Mouse (Mus musculus): ENCODE measurements around the gene Cct8. TPM values are rescaled to one million over a fixed set of nuclear protein-coding genes. Genes with fewer than 3 reads are reported as not detected.
"Not testable (repeated sequence)": the region's sequence is repeated elsewhere in the genome, so short reads cannot be mapped to it uniquely, and the experiment has no call there.

Cct8 gene
- total RNA-seq (2021), result 100 to 1,000 TPM; 163 to 164 TPM
- long read RNA-seq, experiment 1, transcript Cct8-201 (15 exons, 2,394 nt), result major isoform, 255 of 265 reads
- long read RNA-seq, experiment 1, partial matches to known transcripts, result 2 of 265 reads
- long read RNA-seq, experiment 1, other reads (novel, unspliced or antisense), result 8 of 265 reads
- long read RNA-seq, experiment 2, transcript Cct8-201 (15 exons, 2,394 nt), result major isoform, 231 of 250 reads
- long read RNA-seq, experiment 2, partial matches to known transcripts, result 4 of 250 reads
- long read RNA-seq, experiment 2, other reads (novel, unspliced or antisense), result 15 of 250 reads

- peak; percentile 95 for DNase-seq
Observed at GRCm38 (mm10) chr16:87495716-87496447, at the start of gene Cct8. Gene Cct8, minus strand, starts transcription at chr16:87495873.

GRCm38 (mm10) chr16:87528755-87529154, 33.1 kb upstream of the Cct8 start:
- no peak for DNase-seq

- DNase-seq, result no peak
Observed at GRCm38 (mm10) chr16:87527553-87528249, 32.0 kb upstream of the Cct8 start.

- DNase-seq, result no peak
Observed at GRCm38 (mm10) chr16:87524228-87524627, 28.6 kb upstream of the Cct8 start.

GRCm38 (mm10) chr16:87512331-87512730, 16.7 kb upstream of the Cct8 start:
- DNase-seq, result no peak

DNA sequence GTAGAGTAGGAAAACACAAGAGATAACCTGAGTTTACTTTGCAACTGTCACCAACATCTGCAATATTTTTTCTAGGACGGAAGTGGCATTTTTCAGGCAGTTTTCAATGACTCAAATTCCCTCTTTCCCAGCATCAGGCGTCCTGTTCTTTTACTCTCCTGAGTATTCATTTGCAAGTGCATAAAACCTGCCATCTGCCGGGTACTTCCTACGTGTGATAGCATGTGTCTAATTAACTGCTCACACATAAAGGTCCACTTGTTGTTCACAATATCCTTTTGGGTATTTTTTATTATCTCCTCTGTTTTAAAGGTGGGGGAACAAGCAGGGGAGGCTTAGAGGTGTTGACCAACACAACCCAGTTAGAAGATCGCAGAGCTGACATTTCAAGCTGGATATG, 16.0 kb upstream of the Cct8 start:
- DNase-seq, result no peak

- DNase-seq, result no peak
Observed at GRCm38 (mm10) chr16:87501304-87502078, 5.8 kb upstream of the Cct8 start.

DNA sequence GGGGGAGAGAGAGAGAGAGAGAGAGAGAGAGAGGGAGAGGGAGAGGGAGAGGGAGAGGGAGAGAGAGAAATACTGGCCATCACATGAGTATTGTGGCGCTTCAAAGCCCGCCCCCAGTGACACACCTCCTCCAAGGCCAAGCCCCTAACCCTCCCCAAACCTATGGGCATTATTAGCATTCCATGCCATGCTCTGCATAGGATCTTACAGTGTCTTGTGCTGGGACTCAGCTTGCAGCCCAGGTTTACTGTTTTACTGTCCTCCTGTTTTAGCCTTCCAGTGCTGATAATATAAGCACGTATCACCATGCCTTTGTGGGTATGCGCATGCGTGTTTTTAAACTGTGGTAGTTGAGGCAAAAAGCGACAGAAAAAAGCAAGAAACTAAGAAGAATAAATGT, 3.9 kb upstream of the Cct8 start:
- no peak for DNase-seq

DNA sequence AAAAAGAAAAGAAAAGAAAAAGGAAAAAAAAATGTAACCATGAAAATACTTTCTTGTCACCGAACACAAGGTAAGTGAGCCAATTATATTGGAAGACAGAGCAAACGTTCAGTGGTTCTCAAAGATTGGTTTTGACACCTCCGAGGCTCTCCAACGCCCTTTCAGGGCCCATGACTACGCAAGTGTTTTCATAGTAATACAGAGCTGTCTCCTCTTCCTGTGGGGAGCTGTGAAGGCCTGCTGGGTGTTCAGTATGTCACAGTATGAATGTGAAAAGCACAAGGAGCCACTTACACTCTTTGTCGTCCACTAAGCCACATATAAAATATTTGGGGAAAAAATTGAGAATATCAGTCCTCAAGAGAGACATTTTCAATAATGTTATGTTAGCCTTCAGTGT, 1.5 kb upstream of the Cct8 start:
- no peak for DNase-seq

DNA sequence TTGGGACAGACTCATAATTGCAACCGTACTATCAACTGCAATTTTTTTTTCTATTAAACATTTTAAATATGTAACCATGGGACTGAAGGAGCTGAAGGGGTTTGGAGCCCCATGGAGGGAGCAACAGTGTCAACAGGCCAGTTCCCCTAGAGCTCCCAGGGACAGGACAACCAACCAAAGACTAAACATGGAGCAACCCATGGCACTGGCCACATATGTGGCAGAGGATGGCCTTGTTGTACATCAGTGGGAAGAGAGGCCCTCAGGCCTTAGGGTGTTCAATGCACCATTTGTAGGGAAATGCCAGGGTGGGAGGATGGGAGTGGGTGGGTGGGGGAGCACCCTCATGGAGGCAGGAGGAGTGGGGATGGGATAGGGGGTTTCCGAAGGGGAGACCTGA, 1.1 kb upstream of the Cct8 start:
- no peak for DNase-seq

GRCm38 (mm10) chr16:87494955-87495655, 568 bp downstream of the Cct8 start:
- DNase-seq, result no peak

GRCm38 (mm10) chr16:87492191-87492792, 3.4 kb downstream of the Cct8 start:
- not testable (repeated sequence) for DNase-seq

GRCm38 (mm10) chr16:87488605-87489004, 7.1 kb downstream of the Cct8 start:
- DNase-seq, result no peak

DNA sequence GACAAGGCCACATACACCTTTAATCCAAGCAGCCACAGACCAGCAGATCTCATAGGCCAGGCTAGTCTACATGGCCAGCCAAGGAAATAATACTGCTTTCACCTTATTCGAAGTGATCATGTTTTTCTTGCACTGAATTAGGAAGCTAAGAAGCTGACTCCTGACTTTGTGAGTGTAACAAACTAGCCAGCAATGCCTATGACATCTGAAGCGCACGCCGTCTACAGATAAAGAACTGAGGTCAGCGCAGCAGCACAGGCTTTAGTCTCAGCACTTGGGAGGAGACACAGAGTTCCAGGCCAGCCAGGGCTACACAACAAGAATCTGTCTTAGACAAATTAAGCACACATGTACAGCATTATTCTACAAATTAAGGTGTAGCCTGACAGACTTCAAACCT, 8.9 kb downstream of the Cct8 start:
- no peak for DNase-seq

DNA sequence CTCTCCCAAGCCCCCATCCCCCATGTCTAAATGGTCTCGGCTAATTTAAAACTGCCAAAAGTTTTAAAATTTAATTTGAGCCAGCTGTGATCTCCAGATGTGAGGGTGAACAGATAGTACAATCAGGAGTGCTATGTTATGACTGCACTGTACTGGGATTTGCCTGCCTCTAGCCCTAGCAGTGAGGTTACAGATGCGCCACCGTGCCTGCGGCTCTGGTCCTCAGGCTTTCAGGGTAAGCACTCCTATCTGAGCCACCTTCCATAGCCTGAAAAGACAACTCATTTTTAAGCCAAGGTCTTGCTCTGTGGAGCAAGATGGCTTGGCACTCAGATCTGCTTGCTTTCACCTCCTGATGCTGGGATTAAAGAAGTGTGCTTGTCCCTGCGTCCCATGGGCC, 11.3 kb downstream of the Cct8 start:
- no peak for DNase-seq

DNA sequence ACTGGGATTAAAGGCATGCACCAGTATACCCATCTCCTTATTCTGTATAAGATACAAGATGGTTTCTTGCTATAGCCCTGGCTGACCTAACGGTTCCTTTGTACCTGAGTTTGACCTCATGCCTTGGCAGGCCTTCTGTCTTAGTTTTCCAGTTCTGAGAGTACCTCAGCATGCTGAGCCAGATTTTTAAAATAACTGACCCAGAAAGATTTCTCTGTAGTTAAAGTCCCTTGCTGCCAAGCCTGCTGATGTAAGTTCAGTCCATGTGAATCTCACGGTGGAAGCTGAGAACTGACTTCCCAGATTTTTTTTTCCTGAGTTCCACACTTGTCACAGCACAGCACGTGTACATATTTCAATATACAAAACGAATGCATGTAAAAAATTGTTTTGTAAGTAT, 25.1 kb downstream of the Cct8 start:
- no peak for DNase-seq

GRCm38 (mm10) chr16:87458752-87459151, 36.9 kb downstream of the Cct8 start:
- no peak for DNase-seq

DNA sequence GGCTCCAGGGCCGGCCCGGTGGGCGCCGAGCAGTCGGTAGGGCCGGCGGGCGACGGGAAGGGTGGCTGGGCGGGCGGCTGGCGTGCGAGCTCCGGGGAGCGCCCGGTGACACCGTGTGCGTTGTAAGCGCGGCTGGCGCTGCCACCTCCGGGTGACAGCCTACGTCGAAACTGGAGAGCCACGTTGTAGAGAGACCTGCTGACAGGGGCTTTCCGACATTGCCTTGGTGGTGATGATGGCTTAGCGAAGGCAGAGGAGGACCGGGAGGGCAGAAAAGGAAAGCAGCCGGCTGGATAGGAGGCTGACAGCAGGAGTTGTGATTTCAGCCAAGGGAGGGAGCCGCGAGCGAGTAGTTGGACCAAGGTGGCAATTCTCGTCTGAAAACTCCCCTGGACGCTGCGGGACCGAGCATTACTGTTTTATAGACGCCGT, 40.5 kb downstream of the Cct8 start:
- DNase-seq, result no peak

DNA sequence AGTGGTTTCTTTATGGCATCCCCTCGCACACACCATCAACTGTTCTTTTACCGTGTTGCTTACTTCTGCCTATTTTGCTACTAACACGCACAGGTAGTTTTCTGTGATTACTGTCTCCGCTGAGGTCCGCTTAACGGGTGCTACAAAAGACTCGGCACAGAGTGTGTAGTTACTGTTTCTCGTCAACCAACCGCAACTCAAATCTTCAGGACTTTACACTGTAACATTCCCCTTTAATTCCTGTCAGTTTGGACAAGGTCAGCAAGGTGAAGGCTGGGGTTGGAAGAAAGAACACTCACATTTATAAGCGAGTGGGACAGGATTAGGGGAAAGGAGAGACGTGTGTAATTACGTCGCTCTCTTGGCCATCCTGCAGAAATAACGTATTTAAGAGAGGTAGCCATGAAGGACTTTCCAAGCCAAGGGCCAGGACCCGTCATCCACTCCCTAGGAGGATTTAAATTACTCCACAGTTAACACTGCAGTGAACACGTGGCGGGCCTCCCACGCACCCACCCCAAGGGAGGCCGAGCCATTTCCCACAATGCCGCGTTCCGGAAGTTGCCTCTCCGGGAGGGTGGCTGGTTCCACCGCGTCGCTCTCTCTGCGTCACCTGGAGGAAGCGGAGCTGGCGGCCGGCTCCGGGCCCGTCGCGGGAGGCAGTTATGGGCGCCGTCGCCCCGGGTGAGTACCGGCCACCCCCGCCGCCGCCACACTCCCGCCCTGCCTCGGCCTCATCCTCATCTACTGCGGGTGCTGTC, 41.1 kb downstream of the Cct8 start, which contains the start of gene Usp16:
Gene Usp16, plus strand, starts transcription at position 285 of the 761 bp plus-strand sequence.
- DNase-seq, result peak; percentile 92

DNA sequence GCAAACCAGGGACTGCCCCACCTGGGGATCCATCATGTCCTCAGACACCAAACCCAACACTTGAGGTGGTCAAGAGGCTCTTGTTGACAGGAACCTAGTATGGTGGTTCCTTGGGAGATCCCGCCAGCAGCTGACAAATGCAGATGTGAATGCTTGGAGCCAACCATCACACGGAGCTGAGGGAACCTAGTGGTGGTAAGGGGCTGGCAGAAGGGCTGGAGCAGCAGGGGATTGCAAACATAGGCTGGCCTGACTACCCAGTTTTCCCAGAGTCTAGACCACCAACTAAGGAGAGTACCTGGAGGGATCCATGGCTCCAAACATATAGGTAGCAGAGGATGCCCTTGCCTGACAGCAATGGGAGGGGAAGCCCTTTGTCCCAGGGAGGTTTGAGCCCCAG, 42.4 kb downstream of the Cct8 start:
- DNase-seq, result no peak
